Mouse (Mus musculus): ENCODE data around the gene Hoxa4. TPM values are rescaled to one million over a fixed set of nuclear protein-coding genes. Genes with fewer than 3 reads are reported as not detected.

The Hoxa4 gene
- polyA plus RNA-seq, 1 experiment from 2014 or later = 14.5 TPM

DNA sequence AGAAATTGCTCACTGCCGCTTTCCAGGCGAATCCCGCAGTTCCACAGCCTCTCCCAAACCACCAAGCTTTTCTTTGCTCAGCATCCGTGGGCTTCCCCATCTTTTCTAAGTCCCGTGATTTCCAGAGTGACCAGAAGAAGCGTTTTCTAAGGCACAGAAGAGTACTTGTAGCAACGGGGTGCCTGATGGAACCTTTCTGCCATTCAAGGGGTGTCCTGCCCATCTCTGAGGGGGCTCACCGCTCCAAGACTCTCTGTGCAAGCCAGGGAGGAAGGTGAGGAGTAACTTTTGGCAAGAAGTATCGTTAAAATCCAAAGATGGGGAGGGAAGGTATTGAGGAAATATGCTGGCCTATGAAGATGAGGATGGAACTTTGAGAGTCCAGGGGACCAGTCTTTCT lies 13.7 kb downstream of the Hoxa4 start:
- H3K36me3 ChIP-seq = no peaks in the 10 kb centered on the region
- peak overlapping the region; percentile 70 for H3K4me3 ChIP-seq
- peak overlapping the region; percentile 88 for H3K4me2 ChIP-seq
- H3K9me3 ChIP-seq = no peaks in the 10 kb centered on the region
- peaks cover 32% of the 10 kb centered on the region for H3K4me1 ChIP-seq (replicated peaks)
- peaks cover 53% of the 10 kb centered on the region for H3K27me3 ChIP-seq
- WGBS = 2% methylated on average over 9 of the region's 9 CpGs
- ATAC-seq (ENCODE audit: low FRiP score) = no peak
- H3K27ac ChIP-seq = peak overlapping the region; percentile 99
- H3K9ac ChIP-seq = peak overlapping the region; percentile 97

DNA sequence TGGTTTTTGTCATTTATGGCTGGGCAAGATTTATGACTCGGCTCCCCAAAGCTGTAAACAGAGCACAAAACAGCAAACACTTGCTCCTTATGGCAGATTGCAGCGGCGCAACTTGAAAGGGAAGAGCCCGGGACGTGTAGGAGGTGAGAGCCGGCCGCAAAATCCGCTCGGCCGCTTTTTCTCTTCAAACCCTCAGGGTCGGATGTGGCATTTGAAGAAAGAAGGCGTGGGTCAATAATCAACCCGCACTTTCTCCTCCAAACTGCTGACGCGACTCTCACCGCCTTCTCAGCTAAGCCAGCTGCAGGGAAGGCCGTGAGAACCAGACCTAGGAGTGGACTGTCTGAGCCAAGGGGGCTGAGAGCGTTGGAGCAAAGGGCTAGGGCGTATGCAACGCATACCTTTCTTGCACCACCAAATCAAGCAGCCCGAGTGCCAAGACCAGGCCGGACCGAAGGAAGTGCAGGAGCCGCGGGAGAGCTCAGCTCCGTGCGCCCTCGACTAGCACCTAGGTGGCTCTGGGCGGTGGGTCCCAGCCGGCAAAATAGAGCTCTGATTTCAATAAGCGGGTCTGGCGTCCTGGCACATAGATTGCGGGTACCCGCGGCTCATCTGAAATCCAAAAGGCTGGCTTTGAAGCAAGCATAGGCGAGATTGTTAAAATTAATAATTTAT lies 14.4 kb downstream of the Hoxa4 start, which contains the start of gene 5730596B20Rik:
5730596B20Rik (plus strand) TSS at position 438 of the 675 bp plus-strand sequence.
- H3K9me3 ChIP-seq = no peaks in the 10 kb centered on the region
- peak within 1 kb of the TSS; percentile 70 for H3K4me3 ChIP-seq
- peak within 1 kb of the TSS; percentile 97 for H3K9ac ChIP-seq
- no peak for ATAC-seq (ENCODE audit: low FRiP score)
- under 1% methylated on average over 36 of the region's 36 CpGs for WGBS
- H3K4me2 ChIP-seq = peak within 1 kb of the TSS; percentile 88
- peak within 1 kb of the TSS; percentile 99 for H3K27ac ChIP-seq
- no peaks in the 10 kb centered on the region for H3K36me3 ChIP-seq
- H3K27me3 ChIP-seq = peaks cover 52% of the 10 kb centered on the region
- H3K4me1 ChIP-seq (replicated peaks) = peaks cover 34% of the 10 kb centered on the region

DNA sequence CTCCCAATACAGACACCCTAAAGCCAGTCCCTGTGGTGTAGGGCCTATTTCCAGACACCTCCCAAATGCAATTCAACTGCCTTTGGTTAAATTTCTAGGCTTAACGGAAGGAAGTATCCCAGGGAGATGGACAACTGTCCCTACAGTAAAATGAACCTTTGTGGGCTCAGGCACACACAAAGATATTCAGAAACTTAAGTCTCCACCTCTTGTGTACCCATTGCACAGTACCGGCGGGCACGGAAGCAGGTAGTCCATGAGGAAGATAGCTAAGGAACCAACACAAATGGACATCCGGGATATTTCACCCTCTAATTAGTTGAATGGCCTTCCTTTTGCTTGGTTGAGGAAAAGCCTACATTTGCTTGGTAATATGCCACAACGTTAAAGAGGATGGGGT lies 15.2 kb downstream of the Hoxa4 start:
- Histone ChIP-seq H3K27ac (peak overlapping the region; percentile 99), H3K9ac (peak overlapping the region; percentile 97), H3K4me3 (peak overlapping the region; percentile 70), H3K27me3 (peaks cover 48% of the 10 kb centered on the region), H3K4me1 (replicated peaks) (peaks cover 34% of the 10 kb centered on the region), H3K4me2 (peak overlapping the region; percentile 88), H3K9me3 (no peaks in the 10 kb centered on the region), H3K36me3 (no peaks in the 10 kb centered on the region)
- ATAC-seq (ENCODE audit: low FRiP score) = no peak
- WGBS = under 1% methylated on average over 6 of the region's 6 CpGs

DNA sequence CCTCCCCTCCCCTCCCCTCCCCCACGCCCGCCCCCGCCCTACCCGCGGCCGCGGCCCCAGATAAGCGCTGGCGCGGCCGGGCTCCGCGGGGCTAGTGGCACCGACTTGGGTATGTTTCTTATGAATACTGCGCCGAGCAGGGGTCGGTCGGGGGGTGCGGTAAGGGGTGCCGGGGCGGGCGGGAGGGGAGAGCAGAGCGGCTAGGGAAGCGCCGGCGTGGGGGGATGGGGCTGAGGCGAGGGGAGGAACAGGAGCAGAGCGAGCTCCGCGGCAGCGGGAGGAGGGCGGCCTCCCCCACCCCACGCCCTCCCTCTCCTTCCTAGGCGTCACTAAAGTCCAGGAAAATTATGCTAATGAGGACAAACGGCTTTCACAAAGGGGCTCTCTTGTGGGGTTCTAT lies 15.7 kb downstream of the Hoxa4 start:
- peak; percentile 62 for ATAC-seq (ENCODE audit: low FRiP score)
- H3K4me1 ChIP-seq (replicated peaks) = peaks cover 34% of the 10 kb centered on the region

DNA sequence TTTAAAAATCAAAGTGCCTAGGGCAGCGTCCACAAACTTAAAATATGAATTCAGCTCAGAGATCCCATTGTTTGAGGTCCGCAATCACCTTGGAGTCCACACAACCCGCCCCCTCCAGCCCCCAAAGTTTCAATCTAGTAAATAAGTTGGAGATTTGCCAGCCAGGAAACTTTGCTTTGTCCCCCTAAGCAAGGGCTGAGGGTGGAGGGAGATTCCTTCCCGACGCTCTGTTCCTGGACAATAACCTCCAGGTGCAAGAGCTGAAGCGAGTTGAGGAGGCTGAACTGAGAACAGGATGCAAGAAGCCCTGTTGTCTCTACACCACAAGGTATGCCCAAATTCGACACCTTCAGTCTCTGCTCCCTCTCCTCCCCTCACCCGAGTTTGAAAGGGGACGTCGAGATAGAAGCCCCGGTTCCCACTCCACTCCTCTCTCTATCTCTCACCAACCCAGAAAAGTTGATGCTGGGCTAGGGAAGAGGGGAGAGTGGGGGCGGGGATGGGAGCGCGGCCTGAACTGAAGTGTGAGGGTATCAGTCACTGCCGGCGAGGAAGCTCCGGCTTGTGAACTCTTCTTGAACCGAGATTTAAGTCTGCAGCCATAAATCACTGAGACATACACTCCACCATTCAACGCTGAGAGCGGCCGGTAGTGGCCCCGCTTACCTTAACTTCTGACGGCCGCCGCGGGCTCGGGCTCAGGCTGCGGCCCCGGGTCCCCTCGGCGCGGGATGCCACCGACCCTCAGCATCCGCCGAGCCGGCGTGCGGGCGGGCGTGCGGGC lies 16.4 kb downstream of the Hoxa4 start:
- Histone ChIP-seq H3K27ac (peak overlapping the region; percentile 99), H3K9ac (peak overlapping the region; percentile 97), H3K9me3 (no peaks in the 10 kb centered on the region), H3K27me3 (peaks cover 47% of the 10 kb centered on the region), H3K4me1 (replicated peaks) (peaks cover 34% of the 10 kb centered on the region), H3K4me3 (peak overlapping the region; percentile 70), H3K36me3 (no peaks in the 10 kb centered on the region; the same call in 1 of the 2 replicates), H3K4me2 (peak overlapping the region; percentile 88)
- no peak for ATAC-seq (ENCODE audit: low FRiP score)
- WGBS = under 1% methylated on average over 30 of the region's 41 CpGs

More for the DNA sequence above, 15.7 kb downstream of the Hoxa4 start:
- H3K27ac ChIP-seq = peak overlapping the region; percentile 99
- H3K4me2 ChIP-seq = peak overlapping the region; percentile 88
- under 1% methylated on average over 19 of the region's 35 CpGs for WGBS
- peak overlapping the region; percentile 97 for H3K9ac ChIP-seq
- no peaks in the 10 kb centered on the region for H3K9me3 ChIP-seq
- peaks cover 48% of the 10 kb centered on the region for H3K27me3 ChIP-seq
- peak overlapping the region; percentile 70 for H3K4me3 ChIP-seq
- H3K36me3 ChIP-seq = no peaks in the 10 kb centered on the region; the same call in 1 of the 2 replicates

DNA sequence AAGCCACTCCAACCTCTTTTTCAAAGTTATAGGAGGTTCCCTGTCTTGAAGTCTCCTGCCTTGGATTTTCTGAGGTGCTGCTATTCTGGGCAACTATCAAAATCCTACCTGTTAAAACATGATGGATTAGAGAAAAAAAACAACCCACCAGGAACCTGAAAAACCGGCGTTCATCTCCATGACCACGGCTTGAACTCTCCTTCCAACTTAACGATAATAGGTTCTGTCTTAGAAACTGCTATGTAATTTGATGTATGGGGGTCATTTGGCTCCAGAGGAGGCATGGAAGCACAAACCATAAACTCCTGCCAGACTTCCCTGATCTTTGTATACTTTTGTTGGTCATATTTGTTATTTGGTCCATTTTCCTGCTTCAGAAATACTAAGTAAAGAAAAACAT lies 17.9 kb downstream of the Hoxa4 start:
- Histone ChIP-seq H3K36me3 (peaks cover 3% of the 10 kb centered on the region; the same call in 1 of the 2 replicates), H3K4me1 (replicated peaks) (peaks cover 42% of the 10 kb centered on the region), H3K9me3 (no peaks in the 10 kb centered on the region), H3K9ac (peak overlapping the region; percentile 100), H3K27me3 (peaks cover 38% of the 10 kb centered on the region), H3K27ac (peak overlapping the region; percentile 100), H3K4me3 (peak overlapping the region; percentile 70), H3K4me2 (peak overlapping the region; percentile 88)
- 7% methylated on average over 4 of the region's 4 CpGs for WGBS
- no peak for ATAC-seq (ENCODE audit: low FRiP score)

DNA sequence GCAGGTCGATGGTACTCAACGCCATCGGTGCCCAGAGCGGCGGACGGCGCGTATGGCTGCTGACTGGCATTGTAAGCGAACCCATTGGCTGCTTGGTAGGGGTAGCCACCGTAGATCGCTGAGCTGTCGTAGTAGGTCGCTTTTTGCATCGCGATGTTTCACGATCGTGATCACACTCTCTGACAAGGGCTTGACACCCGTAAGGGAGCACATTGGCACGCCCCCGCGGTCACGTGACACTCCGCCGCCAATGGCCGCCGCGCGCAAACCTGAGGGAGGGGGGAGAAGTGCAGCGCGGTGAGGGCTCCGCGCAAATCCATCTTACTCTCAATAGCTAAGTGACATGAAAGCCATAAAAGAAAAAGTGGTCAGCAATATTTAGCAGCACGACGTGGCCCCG lies 19.1 kb downstream of the Hoxa4 start:
- Histone ChIP-seq H3K4me3 (peak overlapping the region; percentile 70), H3K36me3 (peaks cover 3% of the 10 kb centered on the region; the same call in 1 of the 2 replicates), H3K27ac (peak overlapping the region; percentile 100), H3K9me3 (no peaks in the 10 kb centered on the region), H3K4me1 (replicated peaks) (peaks cover 44% of the 10 kb centered on the region), H3K9ac (peak overlapping the region; percentile 100), H3K4me2 (peak overlapping the region; percentile 88), H3K27me3 (peaks cover 37% of the 10 kb centered on the region)
- ATAC-seq (ENCODE audit: low FRiP score) = peak; percentile 85
- WGBS = under 1% methylated on average over 35 of the region's 35 CpGs

DNA sequence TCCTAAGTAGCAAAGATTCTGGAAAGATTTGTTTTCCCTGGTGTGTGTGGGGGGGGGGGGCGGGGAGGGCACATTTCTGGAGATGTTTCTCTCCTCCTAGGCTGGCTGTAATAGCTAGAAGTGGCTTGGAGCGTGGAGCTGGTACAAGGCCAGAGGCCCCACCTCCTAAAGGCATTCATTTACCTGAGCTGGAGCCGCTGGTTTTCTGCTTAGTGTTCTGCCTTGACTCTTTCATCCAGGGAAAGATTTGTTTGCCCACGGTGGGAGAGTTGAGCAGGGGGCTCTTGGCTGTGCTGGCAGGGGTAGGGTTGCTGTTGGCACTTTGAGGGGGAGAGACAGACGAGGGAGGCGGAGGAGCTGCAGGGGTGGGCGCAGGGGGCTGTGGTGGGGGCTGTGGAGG lies 19.6 kb downstream of the Hoxa4 start:
- peak overlapping the region; percentile 88 for H3K4me2 ChIP-seq
- peaks cover 3% of the 10 kb centered on the region; the same call in 1 of the 2 replicates for H3K36me3 ChIP-seq
- H3K9ac ChIP-seq = peak overlapping the region; percentile 100
- peak overlapping the region; percentile 100 for H3K27ac ChIP-seq
- ATAC-seq (ENCODE audit: low FRiP score) = peak; percentile 1; the same call in 1 of the 2 replicates
- H3K9me3 ChIP-seq = no peaks in the 10 kb centered on the region
- peaks cover 44% of the 10 kb centered on the region for H3K4me1 ChIP-seq (replicated peaks)
- 3% methylated on average over 7 of the region's 7 CpGs for WGBS
- H3K4me3 ChIP-seq = peak overlapping the region; percentile 70
- H3K27me3 ChIP-seq = peaks cover 37% of the 10 kb centered on the region

DNA sequence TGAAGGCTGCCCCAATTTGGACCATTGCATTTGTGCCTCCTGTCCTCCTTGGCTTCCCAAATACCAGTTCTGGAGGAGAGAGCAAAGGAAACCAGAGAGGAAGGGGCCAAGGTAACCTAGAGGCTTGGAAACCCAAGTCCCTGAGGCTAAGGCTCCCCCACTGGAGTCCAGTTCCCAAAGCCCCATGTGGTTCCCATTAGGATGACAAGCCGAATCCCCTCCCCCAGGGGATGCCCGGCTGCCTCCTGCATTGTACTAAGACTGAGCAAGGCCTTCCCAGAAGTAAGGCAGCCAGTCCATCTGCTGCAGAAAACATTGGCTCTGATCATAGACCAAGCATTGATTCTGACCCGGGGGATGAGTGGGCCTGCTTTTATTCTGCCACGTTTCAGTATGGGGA lies 20.2 kb downstream of the Hoxa4 start:
- H3K27ac ChIP-seq = peak overlapping the region; percentile 100
- peaks cover 37% of the 10 kb centered on the region for H3K27me3 ChIP-seq
- peak overlapping the region; percentile 70 for H3K4me3 ChIP-seq
- under 1% methylated on average over 4 of the region's 4 CpGs for WGBS
- ATAC-seq (ENCODE audit: low FRiP score) = no peak
- no peaks in the 10 kb centered on the region for H3K9me3 ChIP-seq
- H3K4me1 ChIP-seq (replicated peaks) = peaks cover 44% of the 10 kb centered on the region
- peak overlapping the region; percentile 100 for H3K9ac ChIP-seq
- H3K4me2 ChIP-seq = peak overlapping the region; percentile 88
- H3K36me3 ChIP-seq = peaks cover 3% of the 10 kb centered on the region; the same call in 1 of the 2 replicates

DNA sequence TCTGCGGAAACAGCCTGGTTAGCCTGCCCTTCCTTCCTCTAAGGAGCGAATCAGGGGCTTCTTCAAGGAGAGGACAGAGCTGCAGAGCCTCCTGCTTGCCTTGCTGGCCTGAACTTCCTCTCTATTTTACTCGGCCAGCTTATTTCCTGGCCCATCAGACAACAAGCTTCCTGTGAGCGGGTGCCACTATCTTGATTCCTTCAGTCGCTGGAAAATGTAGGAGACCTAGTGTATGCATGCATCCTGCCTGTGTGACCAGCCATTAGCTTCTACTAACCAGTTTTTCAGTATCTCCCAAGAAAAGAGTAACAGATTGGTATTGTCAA lies 20.7 kb downstream of the Hoxa4 start:
- ATAC-seq (ENCODE audit: low FRiP score) = no peak
- Histone ChIP-seq H3K4me3 (peak overlapping the region; percentile 70), H3K4me2 (peak overlapping the region; percentile 88), H3K9ac (peak overlapping the region; percentile 100), H3K27ac (peak overlapping the region; percentile 100), H3K27me3 (peaks cover 38% of the 10 kb centered on the region), H3K36me3 (peaks cover 3% of the 10 kb centered on the region; the same call in 1 of the 2 replicates), H3K9me3 (no peaks in the 10 kb centered on the region), H3K4me1 (replicated peaks) (peaks cover 46% of the 10 kb centered on the region)
- WGBS = 9% methylated on average over 5 of the region's 5 CpGs

DNA sequence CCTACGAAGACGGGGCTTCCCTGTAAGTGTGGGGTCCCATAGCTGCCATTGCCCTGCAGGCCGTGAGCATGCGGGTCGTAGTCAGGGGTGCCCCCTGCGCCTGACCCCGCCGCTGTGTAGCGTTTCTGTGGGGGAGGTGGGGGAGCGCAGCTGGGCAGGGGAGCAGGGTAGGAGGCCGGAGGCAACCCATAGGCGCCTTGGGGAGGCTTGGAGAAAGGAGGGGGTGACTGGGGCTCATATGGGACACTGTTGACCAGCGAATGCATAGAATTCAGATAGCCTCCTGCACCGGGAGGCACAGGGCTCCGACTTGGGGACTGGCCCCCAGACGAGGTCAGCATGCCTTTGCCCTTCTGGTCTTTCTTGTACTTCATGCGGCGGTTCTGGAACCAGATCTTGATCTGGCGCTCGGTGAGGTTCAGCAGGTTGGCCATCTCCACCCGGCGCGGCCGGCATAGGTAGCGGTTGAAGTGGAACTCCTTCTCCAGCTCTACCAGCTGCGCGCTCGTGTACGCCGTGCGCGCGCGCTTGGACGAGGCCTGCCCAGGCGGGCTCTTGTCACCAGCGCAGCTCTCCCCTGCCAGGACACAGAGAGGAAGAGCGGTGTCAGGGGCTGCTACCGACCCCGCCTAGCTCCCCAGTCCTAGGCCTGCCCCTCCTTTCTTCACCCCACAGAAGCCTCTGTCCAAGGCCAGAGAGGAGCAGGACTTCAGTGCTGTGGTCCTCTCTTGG lies 21.2 kb downstream of the Hoxa4 start:
- Histone ChIP-seq H3K36me3 (peaks cover 3% of the 10 kb centered on the region; the same call in 1 of the 2 replicates), H3K4me1 (replicated peaks) (peaks cover 50% of the 10 kb centered on the region), H3K27ac (peak overlapping the region; percentile 100), H3K4me2 (peak overlapping the region; percentile 88), H3K9me3 (no peaks in the 10 kb centered on the region), H3K9ac (peak overlapping the region; percentile 100), H3K4me3 (peak overlapping the region; percentile 70), H3K27me3 (peaks cover 41% of the 10 kb centered on the region)
- ATAC-seq (ENCODE audit: low FRiP score) = no peak
- WGBS = 2% methylated on average over 40 of the region's 40 CpGs
